Comparison of ENCODE assay signal across 19 mouse cellular contexts in the genomic region with DNA sequence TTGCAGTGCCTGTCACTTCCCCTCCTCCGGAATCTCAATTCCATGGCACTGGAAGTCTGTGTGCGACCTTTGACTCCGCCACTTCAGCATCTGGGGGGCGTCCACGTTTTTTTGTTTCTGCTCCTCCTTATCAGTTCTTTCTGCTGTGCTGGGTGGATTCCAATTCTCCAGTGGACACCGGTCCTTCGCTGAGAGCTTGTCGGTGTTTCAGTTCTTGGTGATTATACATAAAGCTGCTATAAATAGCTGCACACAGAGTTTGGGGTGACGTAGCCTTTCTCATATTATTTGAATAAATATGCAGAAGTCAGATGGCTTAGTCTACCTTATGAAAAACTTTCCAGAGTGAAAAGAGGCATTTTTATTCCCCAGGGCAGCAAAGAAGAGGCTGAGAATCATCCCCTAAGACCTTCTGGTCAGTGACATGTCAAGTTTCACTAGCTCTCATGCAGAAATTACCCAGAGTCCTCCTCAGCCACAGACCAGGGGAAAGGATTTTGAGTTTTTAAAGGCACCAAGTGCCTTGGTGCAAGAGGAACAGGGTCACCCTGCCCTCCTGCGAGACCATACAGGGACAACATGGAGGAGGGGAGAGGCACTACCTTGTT. TPM values are rescaled to one million over a fixed set of nuclear protein-coding genes. Genes with fewer than 3 reads are reported as not detected.
A peak's percentile ranks its signal among the peaks of the same experiment; 100 is the strongest.
DNase-seq lines count a peak whose midpoint lies in the region; ATAC-seq and TF ChIP-seq lines count a peak whose summit lies in the region.
"Had no signal": no experiment of that assay in that cellular context is flagged by ENCODE, and none has a peak within 500 bp of the region (broad histone marks: within the 10 kb centered on the region; RNA-seq: fewer than 3 reads in every experiment).

No protein-coding gene starts in this region.

- H3K9ac ChIP-seq in forebrain, embryonic 14.5 days (ENCODE audit: low read length), result no peak overlapping the region
- H3K9ac ChIP-seq in hindbrain, embryonic 14.5 days, result peak overlapping the region; percentile 31; the same call in 1 of the 2 replicates
- H3K9ac ChIP-seq in hindbrain, embryonic 11.5 days (ENCODE audit: low read depth, low read length), result no peak overlapping the region
- H3K9ac ChIP-seq: embryonic facial prominence, embryonic 12.5 days; hindbrain, embryonic 15.5 days; limb, embryonic 13.5 days; neural tube, embryonic 12.5 days had no signal

- ATAC-seq in forebrain, embryonic 14.5 days, result no peak
- no peak for ATAC-seq in hindbrain, embryonic 14.5 days (ENCODE audit: low FRiP score)
- no peak for ATAC-seq in hindbrain, embryonic 11.5 days (ENCODE audit: low FRiP score)
- ATAC-seq: Patski had no signal

- H3K4me1 ChIP-seq in forebrain, embryonic 10.5 days, result peaks cover 57% of the 10 kb centered on the region
- H3K4me1 ChIP-seq in forebrain, embryonic 14.5 days (ENCODE audit: control insufficient read depth, insufficient read depth, low read length), result peaks cover 26% of the 10 kb centered on the region
- H3K4me1 ChIP-seq in hindbrain, embryonic 14.5 days (replicated peaks; ENCODE audit: control insufficient read depth, insufficient read depth, low read length), result peaks cover 20% of the 10 kb centered on the region
- H3K4me1 ChIP-seq in hindbrain, embryonic 11.5 days (replicated peaks; ENCODE audit: control insufficient read depth, insufficient read depth, low read length), result no peaks in the 10 kb centered on the region; the same call in 1 of the 2 replicates
- peaks cover 18% of the 10 kb centered on the region; the same call in 1 of the 2 replicates for H3K4me1 ChIP-seq in small intestine, adult 2 months (ENCODE audit: control insufficient read depth, insufficient read depth, insufficient read length, low read length)

- H3K9me3 ChIP-seq in forebrain, embryonic 10.5 days, result no peaks in the 10 kb centered on the region
- no peaks in the 10 kb centered on the region for H3K9me3 ChIP-seq in forebrain, embryonic 14.5 days (replicated peaks; ENCODE audit: control insufficient read depth, low read length)
- no peaks in the 10 kb centered on the region for H3K9me3 ChIP-seq in hindbrain, embryonic 14.5 days (ENCODE audit: control insufficient read depth, low read length)
- H3K9me3 ChIP-seq in hindbrain, embryonic 11.5 days (ENCODE audit: control insufficient read depth, low read length), result no peaks in the 10 kb centered on the region
- H3K9me3 ChIP-seq: embryonic facial prominence, embryonic 12.5 days; hindbrain, embryonic 15.5 days; limb, embryonic 13.5 days; neural tube, embryonic 12.5 days had no signal

- H3K4me2 ChIP-seq in forebrain, embryonic 14.5 days (ENCODE audit: low read length), result no peak overlapping the region
- H3K4me2 ChIP-seq in hindbrain, embryonic 14.5 days (replicated peaks), result no peak overlapping the region
- H3K4me2 ChIP-seq in hindbrain, embryonic 11.5 days (replicated peaks; ENCODE audit: low read depth, low read length), result no peak overlapping the region
- H3K4me2 ChIP-seq: embryonic facial prominence, embryonic 12.5 days; hindbrain, embryonic 15.5 days; limb, embryonic 13.5 days; neural tube, embryonic 12.5 days had no signal

- WGBS in forebrain, embryonic 10.5 days, result 62% methylated on average over 10 of the region's 10 CpGs
- 58% methylated on average over 10 of the region's 10 CpGs for WGBS in forebrain, embryonic 14.5 days
- WGBS in hindbrain, embryonic 14.5 days, result 56% methylated on average over 10 of the region's 10 CpGs
- WGBS in hindbrain, embryonic 11.5 days, result 54% methylated on average over 10 of the region's 10 CpGs
- WGBS in small intestine, adult 2 months, result 46% methylated on average over 10 of the region's 10 CpGs

- peak overlapping the region; percentile 65; the same call in 1 of the 2 replicates for H3K27ac ChIP-seq in forebrain, embryonic 10.5 days
- no peak overlapping the region for H3K27ac ChIP-seq in forebrain, embryonic 14.5 days (ENCODE audit: low read depth, low read length)
- no peak overlapping the region for H3K27ac ChIP-seq in hindbrain, embryonic 14.5 days
- H3K27ac ChIP-seq in hindbrain, embryonic 11.5 days (ENCODE audit: low read depth, low read length), result no peak overlapping the region
- H3K27ac ChIP-seq in small intestine, adult 2 months (ENCODE audit: insufficient read depth, low read depth, low read length), result peak overlapping the region; percentile 29; the same call in 1 of the 2 replicates
- H3K27ac ChIP-seq: embryonic facial prominence, embryonic 12.5 days; hindbrain, embryonic 15.5 days; limb, embryonic 13.5 days; neural tube, embryonic 12.5 days; stomach, postnatal 0 days had no signal

- DNase-seq in forebrain, embryonic 10.5 days (ENCODE audit: extremely low spot score, low spot score), result no peak
- DNase-seq in forebrain, embryonic 14.5 days (ENCODE audit: low spot score), result no peak
- DNase-seq in hindbrain, embryonic 14.5 days (ENCODE audit: low spot score), result no peak
- DNase-seq in hindbrain, embryonic 11.5 days (ENCODE audit: low spot score), result no peak
- peak; percentile 26 for DNase-seq in retina, postnatal 1 day
- no peak for DNase-seq in retina, embryonic 14.5 days (ENCODE audit: low spot score)
- no peak for DNase-seq in layer of hippocampus, postnatal 36 days
- DNase-seq: cerebellum, adult 11-12 months; gastrocnemius, postnatal 14 days; kidney, adult 8-10 months; right cerebral cortex, postnatal 4 days; thymus, postnatal 14 days had no signal

- peaks cover 88% of the 10 kb centered on the region for H3K27me3 ChIP-seq in forebrain, embryonic 10.5 days (ENCODE audit: poor library complexity, severe bottlenecking)
- 0 out of 2 replicates have a peak, but pooled peaks cover 8% of the 10 kb centered on the region for H3K27me3 ChIP-seq in forebrain, embryonic 14.5 days (replicated peaks; ENCODE audit: control insufficient read depth, insufficient read depth, low read length)
- no peaks in the 10 kb centered on the region for H3K27me3 ChIP-seq in hindbrain, embryonic 14.5 days (ENCODE audit: control insufficient read depth, insufficient read depth, low read length)
- H3K27me3 ChIP-seq in hindbrain, embryonic 11.5 days (ENCODE audit: control insufficient read depth, insufficient read depth, low read length), result no peaks in the 10 kb centered on the region
- H3K27me3 ChIP-seq in small intestine, adult 2 months (ENCODE audit: control insufficient read depth, insufficient read depth, low read length), result no peaks in the 10 kb centered on the region
- H3K27me3 ChIP-seq: embryonic facial prominence, embryonic 12.5 days; hindbrain, embryonic 15.5 days; limb, embryonic 13.5 days; neural tube, embryonic 12.5 days; Patski had no signal

- H3K4me3 ChIP-seq in forebrain, embryonic 10.5 days, result no peak overlapping the region
- H3K4me3 ChIP-seq in forebrain, embryonic 14.5 days (ENCODE audit: low read depth, low read length), result no peak overlapping the region
- no peak overlapping the region for H3K4me3 ChIP-seq in hindbrain, embryonic 14.5 days (replicated peaks; ENCODE audit: low read length)
- H3K4me3 ChIP-seq in hindbrain, embryonic 11.5 days (ENCODE audit: low read depth, low read length), result no peak overlapping the region
- no peak overlapping the region for H3K4me3 ChIP-seq in small intestine, adult 2 months (ENCODE audit: low read depth, low read length)
- H3K4me3 ChIP-seq: embryonic facial prominence, embryonic 12.5 days; hindbrain, embryonic 15.5 days; limb, embryonic 13.5 days; neural tube, embryonic 12.5 days had no signal

- TF ChIP-seq CTCF in small intestine, adult 2 months (IDR thresholded peaks at IDR 0.05; ENCODE audit: extremely low read depth, insufficient read length, insufficient replicate concordance, low read depth, low read length), result no peak

- H3K36me3 ChIP-seq in forebrain, embryonic 10.5 days (replicated peaks), result no peaks in the 10 kb centered on the region
- H3K36me3 ChIP-seq in forebrain, embryonic 14.5 days (ENCODE audit: control insufficient read depth, insufficient read depth, low read length), result no peaks in the 10 kb centered on the region
- no peaks in the 10 kb centered on the region for H3K36me3 ChIP-seq in hindbrain, embryonic 14.5 days (replicated peaks; ENCODE audit: control insufficient read depth, insufficient read depth)
- H3K36me3 ChIP-seq in hindbrain, embryonic 11.5 days (ENCODE audit: control insufficient read depth, insufficient read depth, low read length), result no peaks in the 10 kb centered on the region
- no peaks in the 10 kb centered on the region for H3K36me3 ChIP-seq in small intestine, adult 2 months (ENCODE audit: control insufficient read depth, insufficient read depth, low read length)
- H3K36me3 ChIP-seq: embryonic facial prominence, embryonic 12.5 days; hindbrain, embryonic 15.5 days; limb, embryonic 13.5 days; neural tube, embryonic 12.5 days had no signal

- TF ChIP-seq POLR2A in small intestine, adult 2 months (IDR thresholded peaks at IDR 0.05; ENCODE audit: low read depth, low read length), result no peak

RNA-seq across cellular contexts. Expression of a gene that starts 37.6 kb away (rescaled TPM):
- polyA plus RNA-seq in forebrain, embryonic 10.5 days (2016; fragmentation: Nextera tagmentation; extraction: Ambion mirVana), result 0.16 and 0.20 TPM in 2 replicates
- polyA plus RNA-seq in forebrain, embryonic 14.5 days (2014; fragmentation: Nextera tagmentation; extraction: Ambion mirVana), result 0.10 TPM in 1 of 2 replicates, not detected in the other
- polyA plus RNA-seq in hindbrain, embryonic 14.5 days (2014; fragmentation: Nextera tagmentation; extraction: Ambion mirVana), result 0.20 and 0.62 TPM in 2 replicates
- polyA plus RNA-seq in hindbrain, embryonic 11.5 days (2014; fragmentation: Nextera tagmentation; extraction: Ambion mirVana), result 0.25 TPM in 1 of 2 replicates, not detected in the other
- polyA plus RNA-seq in small intestine, adult 2 months (2012; rRNA removed), result 0.05 TPM in 1 of 2 replicates, not detected in the other
- total RNA-seq in layer of hippocampus, postnatal 36 days (2021), result not detected
- total RNA-seq: gastrocnemius, postnatal 14 days had no signal
- polyA plus RNA-seq: Patski had no signal

Comparison
In these comparisons a context has a peak if more than half of its experiments do, and no peak if none do; other contexts are left out.
1. H3K27ac ChIP-seq: peak in forebrain, embryonic 10.5 days (single experiment) and small intestine, adult 2 months (single experiment); none in forebrain, embryonic 14.5 days (single experiment), hindbrain, embryonic 14.5 days (single experiment) and hindbrain, embryonic 11.5 days (single experiment).